Mouse (Mus musculus) heart, embryonic 16.5 days (tissue): ENCODE measurements around the gene Bmpr1b. TPM values are rescaled to one million over a fixed set of nuclear protein-coding genes. Genes with fewer than 3 reads are reported as not detected.

Experiments
- ATAC-seq: fragments of 200-750 bp; cut with Nextera tagmentation; replicated peaks from 2 replicates; pipeline ENCODE4 v1.8.0; 2017; ENCODE audit warnings: moderate number of reproducible peaks; ENCODE audit not compliant: insufficient read depth, low FRiP score; ENCODE audit errors: extremely low read depth
- H3K27ac ChIP-seq: fragments of 300-500 bp; sonication (generic); 2 replicates; pipeline ENCODE4 v1.5.1; 2014; ENCODE audit warnings: mild to moderate bottlenecking, low read length, control low read depth, moderate library complexity
- H3K27me3 ChIP-seq: fragments of 300-500 bp; sonication (generic); 2 replicates; pipeline ENCODE4 v1.6.1; 2014; ENCODE audit warnings: low read length, mixed read lengths; ENCODE audit not compliant: control insufficient read depth, insufficient read depth
- H3K36me3 ChIP-seq: fragments of 300-500 bp; sonication (generic); 2 replicates; pipeline ENCODE4 v1.6.1; 2014; ENCODE audit not compliant: control insufficient read depth, insufficient read depth
- H3K4me1 ChIP-seq: fragments of 300-500 bp; sonication (generic); 2 replicates; pipeline ENCODE4 v1.6.1; 2014; ENCODE audit warnings: low read length, mixed read lengths; ENCODE audit not compliant: control insufficient read depth, insufficient read depth
- H3K4me2 ChIP-seq: fragments of 300-500 bp; sonication (generic); 2 replicates; pipeline ENCODE4 v1.6.1; 2014; ENCODE audit warnings: low read depth, mild to moderate bottlenecking, control low read depth, low read length
- H3K4me3 ChIP-seq: fragments of 300-500 bp; sonication (generic); 2 replicates; pipeline ENCODE4 v1.5.1; 2014; ENCODE audit warnings: mild to moderate bottlenecking, control low read depth, low read length
- H3K9ac ChIP-seq: fragments of 300-500 bp; sonication (generic); 2 replicates; pipeline ENCODE4 v1.6.1; 2014; ENCODE audit warnings: low read length, control low read depth
- H3K9me3 ChIP-seq: fragments of 300-500 bp; sonication (generic); replicated peaks from 2 replicates; pipeline ENCODE4 v1.6.1; 2016; ENCODE audit warnings: low read length; ENCODE audit not compliant: control insufficient read depth
- WGBS: fragments of 180-500 bp; shearing (Covaris S2); extraction: QIAGEN DNeasy Blood & Tissue Kit; methylation state at CpG from one replicate; pipeline ENCODE4 v1.1.7; 2014; 5-methylcytosine and 5-hydroxymethylcytosine counted together
- polyA plus RNA-seq: library from polyadenylated mRNA; unstranded; fragments of >200 nt; fragmentation: Nextera tagmentation; extraction: Ambion mirVana; gene quantifications from 2 replicates; pipeline ENCODE4 v1.2.1, GENCODE M21; 2015

The Bmpr1b gene
- polyA plus RNA-seq, 1 experiment from 2014 or later = 0.37 TPM

DNA sequence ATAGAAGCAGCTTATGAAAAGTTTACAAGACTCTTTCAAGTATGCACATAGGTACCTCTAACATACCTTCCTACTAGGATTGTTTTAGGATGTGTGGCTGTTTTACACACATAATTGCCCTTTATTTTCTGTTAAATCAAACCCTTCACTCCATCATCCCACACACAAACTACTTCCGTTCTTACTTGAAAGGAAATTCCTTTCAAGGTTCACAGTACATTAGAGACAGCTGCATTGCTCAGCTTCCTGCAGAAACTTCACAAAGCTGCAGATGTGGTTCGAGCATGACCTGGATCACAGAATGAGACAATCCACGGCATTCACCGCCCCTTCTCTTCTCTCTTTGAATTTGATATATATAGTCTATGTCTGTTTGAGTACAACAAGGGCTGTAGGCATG is 248.1 kb downstream of the Bmpr1b start:
- H3K4me3 ChIP-seq = no peak overlapping the region
- H3K9ac ChIP-seq = no peak overlapping the region
- no peak overlapping the region for H3K27ac ChIP-seq
- ATAC-seq = no peak
- H3K9me3 ChIP-seq = no peaks in the 10 kb centered on the region
- 52% methylated on average over 4 of the region's 4 CpGs for WGBS
- H3K27me3 ChIP-seq = no peaks in the 10 kb centered on the region
- no peak overlapping the region for H3K4me2 ChIP-seq
- H3K4me1 ChIP-seq = no peaks in the 10 kb centered on the region
- H3K36me3 ChIP-seq = no peaks in the 10 kb centered on the region

DNA sequence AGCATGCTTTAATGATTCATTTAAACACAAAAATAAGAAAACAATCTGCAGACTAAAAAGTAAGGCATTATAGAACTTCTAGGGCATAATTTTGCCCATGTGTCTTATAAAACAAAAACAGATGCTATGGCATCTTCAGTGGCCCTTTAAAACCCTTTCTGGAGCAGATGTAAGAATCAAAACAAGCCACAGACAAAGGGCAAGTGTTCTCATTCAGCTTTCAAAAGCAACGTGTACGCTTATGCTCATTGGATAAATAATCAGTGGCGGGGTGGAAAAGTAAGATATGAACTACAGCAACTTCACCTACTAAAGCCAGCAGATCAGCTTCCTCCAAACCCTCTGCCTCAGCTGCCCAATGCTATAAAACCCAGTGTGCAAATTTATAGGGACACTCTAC is 249.6 kb downstream of the Bmpr1b start:
- no peak for ATAC-seq
- Histone ChIP-seq H3K9me3 (no peaks in the 10 kb centered on the region), H3K27ac (no peak overlapping the region), H3K4me1 (no peaks in the 10 kb centered on the region), H3K36me3 (no peaks in the 10 kb centered on the region), H3K4me2 (no peak overlapping the region), H3K9ac (no peak overlapping the region), H3K4me3 (no peak overlapping the region), H3K27me3 (no peaks in the 10 kb centered on the region)
- 50% methylated on average over 3 of the region's 3 CpGs for WGBS

DNA sequence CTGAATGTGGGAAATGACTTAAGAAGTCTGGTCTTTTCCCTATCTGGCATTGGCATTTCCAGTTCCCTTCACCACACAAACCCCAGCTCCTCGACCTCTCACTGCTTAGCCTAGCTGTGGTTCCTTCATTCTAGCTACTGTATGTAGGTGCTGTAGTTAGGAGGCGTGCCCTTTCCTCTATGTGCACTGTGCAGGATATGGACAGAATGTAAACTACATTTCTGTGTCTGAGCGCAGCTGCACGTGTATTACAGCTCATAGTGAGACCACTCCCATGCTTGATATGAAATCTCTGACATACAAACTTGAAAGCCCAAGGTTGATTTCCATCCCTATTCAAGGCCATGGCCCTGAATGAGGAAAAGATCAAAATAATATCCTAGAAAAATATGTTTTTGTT is 252.1 kb downstream of the Bmpr1b start:
- Histone ChIP-seq H3K27ac (no peak overlapping the region), H3K4me3 (no peak overlapping the region), H3K9ac (no peak overlapping the region), H3K9me3 (no peaks in the 10 kb centered on the region), H3K4me1 (no peaks in the 10 kb centered on the region), H3K36me3 (no peaks in the 10 kb centered on the region), H3K4me2 (no peak overlapping the region), H3K27me3 (no peaks in the 10 kb centered on the region)
- WGBS = 74% methylated on average over 4 of the region's 4 CpGs
- ATAC-seq = no peak

DNA sequence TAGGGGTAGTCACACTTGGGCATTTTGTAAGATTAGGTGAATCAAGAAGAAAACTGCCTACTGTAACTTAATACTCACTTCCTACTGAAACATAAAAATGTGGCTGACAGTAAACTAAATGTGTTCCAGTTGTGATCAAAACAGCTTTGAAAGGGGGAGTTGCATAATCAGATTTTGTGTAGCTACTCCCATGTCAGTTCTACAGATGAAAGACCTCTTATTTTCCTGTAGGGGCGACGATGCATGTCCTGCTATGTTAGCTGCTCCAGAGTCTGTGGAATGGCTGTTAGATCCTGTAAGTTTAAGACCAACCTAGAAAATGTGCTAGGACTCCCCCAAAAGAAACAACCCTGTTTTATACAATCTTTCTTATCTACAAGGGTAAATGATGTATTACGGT is 253.2 kb downstream of the Bmpr1b start:
- Histone ChIP-seq H3K36me3 (no peaks in the 10 kb centered on the region), H3K27me3 (no peaks in the 10 kb centered on the region), H3K4me1 (no peaks in the 10 kb centered on the region), H3K4me2 (no peak overlapping the region), H3K9me3 (no peaks in the 10 kb centered on the region), H3K9ac (no peak overlapping the region), H3K4me3 (no peak overlapping the region), H3K27ac (no peak overlapping the region)
- no peak for ATAC-seq
- 77% methylated on average over 3 of the region's 3 CpGs for WGBS

DNA sequence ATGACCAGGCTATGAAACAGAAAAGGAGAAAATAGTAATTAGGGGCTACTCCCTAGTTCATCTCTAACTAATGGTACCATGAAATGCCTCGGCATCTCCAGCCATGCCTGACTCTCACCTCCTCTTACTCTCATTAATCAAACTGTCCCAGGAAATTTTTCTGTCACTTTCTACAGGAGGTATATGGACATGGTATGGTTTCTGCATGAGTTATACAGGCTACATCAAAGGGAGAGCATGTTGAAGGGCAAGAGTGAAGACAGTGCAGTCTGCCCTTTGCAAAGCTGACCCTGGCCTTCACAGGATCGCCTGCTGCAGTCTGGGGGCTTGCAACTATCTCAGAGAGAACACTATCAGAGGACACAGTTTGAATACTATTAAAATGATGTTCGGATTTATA is 254.6 kb downstream of the Bmpr1b start:
- no peaks in the 10 kb centered on the region for H3K4me1 ChIP-seq
- H3K4me3 ChIP-seq = no peak overlapping the region
- no peak overlapping the region for H3K27ac ChIP-seq
- no peaks in the 10 kb centered on the region for H3K9me3 ChIP-seq
- WGBS = 71% methylated on average over 3 of the region's 3 CpGs
- ATAC-seq = no peak
- no peak overlapping the region for H3K4me2 ChIP-seq
- H3K9ac ChIP-seq = no peak overlapping the region
- no peaks in the 10 kb centered on the region for H3K36me3 ChIP-seq
- H3K27me3 ChIP-seq = no peaks in the 10 kb centered on the region

DNA sequence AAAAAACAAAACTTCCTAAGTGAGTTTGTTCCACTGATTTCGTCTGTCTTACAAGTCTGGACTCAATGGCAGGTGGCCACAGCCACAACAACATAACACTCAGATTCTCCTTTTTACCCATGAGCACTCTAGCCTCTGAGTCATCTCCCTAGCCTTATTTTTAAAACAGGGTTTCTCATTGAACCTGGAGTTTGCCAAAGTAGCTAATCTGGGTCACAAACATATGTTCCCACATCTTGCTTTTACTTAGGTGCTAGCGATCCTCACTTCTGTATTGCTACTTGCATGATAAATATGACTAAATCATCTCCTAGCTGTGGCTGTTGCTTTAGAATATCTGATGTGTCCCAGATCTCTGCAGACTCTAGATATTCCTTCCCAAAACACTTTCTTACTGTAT is 260.1 kb downstream of the Bmpr1b start:
- H3K27ac ChIP-seq = no peak overlapping the region
- H3K27me3 ChIP-seq = no peaks in the 10 kb centered on the region
- no peak overlapping the region for H3K4me3 ChIP-seq
- no peaks in the 10 kb centered on the region for H3K4me1 ChIP-seq
- H3K4me2 ChIP-seq = no peak overlapping the region
- H3K36me3 ChIP-seq = no peaks in the 10 kb centered on the region
- H3K9ac ChIP-seq = no peak overlapping the region
- 89% methylated on average over 2 of the region's 2 CpGs for WGBS
- no peaks in the 10 kb centered on the region for H3K9me3 ChIP-seq
- no peak for ATAC-seq

DNA sequence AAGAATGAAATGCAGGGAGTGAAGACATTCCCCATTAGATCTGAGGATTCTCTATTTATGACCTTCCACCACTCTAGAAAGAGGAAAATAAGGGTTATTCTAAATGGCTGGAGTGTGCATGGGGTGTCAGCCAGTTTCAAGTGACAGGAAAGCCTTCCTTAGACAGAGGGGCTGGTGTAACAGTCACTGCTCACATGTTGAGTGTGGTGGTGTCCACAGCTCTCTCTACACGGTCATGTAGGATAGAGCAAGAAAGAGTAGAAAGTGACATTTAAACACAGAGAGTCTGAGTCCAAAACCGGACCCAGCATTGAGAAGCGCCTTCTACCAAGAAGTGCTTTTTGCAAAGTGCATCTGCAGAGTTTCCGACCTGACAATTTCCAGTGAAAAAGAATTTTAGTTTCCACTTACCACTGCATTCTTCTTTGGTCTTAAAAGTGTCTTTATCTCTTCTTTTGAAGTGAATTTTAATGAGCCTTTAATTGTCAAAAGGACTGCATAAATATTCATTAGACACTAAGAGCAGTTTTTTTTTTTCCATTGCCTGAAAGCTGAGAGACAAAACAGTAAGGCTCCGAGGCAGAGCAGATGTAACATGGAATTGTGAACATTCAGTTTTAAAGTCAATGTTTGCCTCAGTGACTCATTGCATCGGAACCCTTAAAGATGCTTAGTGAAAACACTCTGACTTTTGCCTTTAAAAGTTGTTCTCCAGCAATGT is 263.2 kb downstream of the Bmpr1b start:
- Histone ChIP-seq H3K36me3 (no peaks in the 10 kb centered on the region), H3K4me1 (no peaks in the 10 kb centered on the region), H3K4me2 (no peak overlapping the region), H3K4me3 (no peak overlapping the region), H3K27ac (no peak overlapping the region), H3K9me3 (no peaks in the 10 kb centered on the region), H3K27me3 (no peaks in the 10 kb centered on the region), H3K9ac (no peak overlapping the region)
- 73% methylated on average over 6 of the region's 6 CpGs for WGBS
- ATAC-seq = no peak

DNA sequence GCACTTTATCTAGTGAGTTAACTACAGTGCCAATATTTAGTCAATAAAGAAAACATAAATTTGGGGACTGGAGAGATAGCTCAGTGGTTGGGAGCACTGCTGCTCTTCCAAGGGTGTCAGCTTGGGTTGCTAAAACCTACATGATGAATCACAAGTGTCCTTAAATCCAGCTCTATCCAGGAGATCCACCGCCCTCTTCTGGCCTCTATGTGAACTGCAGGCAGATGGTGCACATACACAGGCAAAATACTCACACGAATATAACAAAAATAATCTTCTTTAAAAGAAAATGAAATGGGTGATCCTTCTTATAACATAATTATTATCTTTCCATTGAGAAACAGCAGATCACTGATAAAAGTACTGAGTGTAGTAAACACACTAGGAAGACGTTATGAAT is 268.9 kb downstream of the Bmpr1b start:
- 85% methylated on average over 3 of the region's 3 CpGs for WGBS
- no peak for ATAC-seq
- peaks cover 5% of the 10 kb centered on the region; the same call in 1 of the 2 replicates for H3K9me3 ChIP-seq

DNA sequence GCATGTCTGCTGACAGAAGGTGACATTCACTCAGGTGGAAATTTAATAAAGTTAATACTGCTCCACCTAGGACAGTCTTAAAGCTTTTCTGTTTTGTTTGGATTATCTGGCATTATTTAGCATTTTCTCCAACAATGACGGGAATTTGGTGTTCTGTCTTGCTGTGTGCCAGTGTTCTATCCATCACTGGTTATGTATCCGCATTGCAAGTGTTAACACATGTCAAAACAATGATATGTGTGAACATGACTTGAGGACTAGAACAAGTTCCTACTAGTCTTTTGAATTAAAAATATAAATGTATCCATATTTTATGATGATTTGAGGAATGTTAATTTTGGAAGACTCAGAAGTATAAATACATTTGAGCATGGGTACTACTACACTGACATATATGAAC is 269.7 kb downstream of the Bmpr1b start:
- Histone ChIP-seq H3K4me1 (no peaks in the 10 kb centered on the region), H3K9ac (no peak overlapping the region), H3K4me3 (no peak overlapping the region), H3K27ac (no peak overlapping the region), H3K4me2 (no peak overlapping the region), H3K9me3 (peaks cover 5% of the 10 kb centered on the region; the same call in 1 of the 2 replicates), H3K36me3 (no peaks in the 10 kb centered on the region), H3K27me3 (no peaks in the 10 kb centered on the region)
- WGBS = 76% methylated on average over 2 of the region's 2 CpGs
- ATAC-seq = no peak

More for the DNA sequence above, 268.9 kb downstream of the Bmpr1b start:
- H3K36me3 ChIP-seq = no peaks in the 10 kb centered on the region
- H3K4me1 ChIP-seq = no peaks in the 10 kb centered on the region
- no peak overlapping the region for H3K4me2 ChIP-seq
- H3K4me3 ChIP-seq = no peak overlapping the region
- H3K27ac ChIP-seq = no peak overlapping the region
- no peak overlapping the region for H3K9ac ChIP-seq
- no peaks in the 10 kb centered on the region for H3K27me3 ChIP-seq
